Mouse (Mus musculus) brain, embryonic 18.5 days (tissue): ENCODE measurements around the gene Rbfox2.

Source experiments
- DNase-seq: peaks from one replicate; pipeline ENCODE4 v3.0.0-alpha.2; 2012; ENCODE audit warnings: low read depth, low spot score

Gene Rbfox2

GRCm38 (mm10) chr15:77192154-77192935 lies 114.5 kb downstream of the Rbfox2 start:
- DNase-seq, result no peak

- no peak for DNase-seq
These were observed 120.7 kb downstream of the Rbfox2 start for GRCm38 (mm10) chr15:77186096-77186495.

- no peak for DNase-seq
These were observed 121.2 kb downstream of the Rbfox2 start for GRCm38 (mm10) chr15:77185614-77186013.

- DNase-seq, result no peak
These were observed 124.0 kb downstream of the Rbfox2 start for GRCm38 (mm10) chr15:77182800-77183199.

- no peak for DNase-seq
These were observed 132.8 kb downstream of the Rbfox2 start for GRCm38 (mm10) chr15:77174018-77174417.

- no peak for DNase-seq
These were observed 134.4 kb downstream of the Rbfox2 start for GRCm38 (mm10) chr15:77172414-77172813.

- no peak for DNase-seq
These were observed 138.0 kb downstream of the Rbfox2 start for GRCm38 (mm10) chr15:77168781-77169180.

GRCm38 (mm10) chr15:77166225-77166732 lies 140.5 kb downstream of the Rbfox2 start:
- no peak for DNase-seq

- DNase-seq, result no peak
These were observed 143.5 kb downstream of the Rbfox2 start for GRCm38 (mm10) chr15:77163336-77163735.

GRCm38 (mm10) chr15:77162931-77163330 lies 143.9 kb downstream of the Rbfox2 start:
- DNase-seq, result no peak

GRCm38 (mm10) chr15:77161382-77161781 lies 145.4 kb downstream of the Rbfox2 start:
- no peak for DNase-seq

- no peak for DNase-seq
These were observed 146.0 kb downstream of the Rbfox2 start for GRCm38 (mm10) chr15:77160848-77161247.

GRCm38 (mm10) chr15:77156525-77156924 lies 150.3 kb downstream of the Rbfox2 start:
- no peak for DNase-seq

GRCm38 (mm10) chr15:77154248-77154785 lies 152.5 kb downstream of the Rbfox2 start:
- DNase-seq, result no peak

GRCm38 (mm10) chr15:77153625-77154024 lies 153.2 kb downstream of the Rbfox2 start:
- peak; percentile 89 for DNase-seq

- DNase-seq, result peak; percentile 28
These were observed 153.7 kb downstream of the Rbfox2 start for GRCm38 (mm10) chr15:77153088-77153546.

GRCm38 (mm10) chr15:77152336-77153087 lies 154.3 kb downstream of the Rbfox2 start:
- no peak for DNase-seq

GRCm38 (mm10) chr15:77151816-77152215 lies 155.0 kb downstream of the Rbfox2 start:
- no peak for DNase-seq

- no peak for DNase-seq
These were observed 155.6 kb downstream of the Rbfox2 start for GRCm38 (mm10) chr15:77151178-77151577.

GRCm38 (mm10) chr15:77150424-77150841 lies 156.4 kb downstream of the Rbfox2 start:
- no peak for DNase-seq

GRCm38 (mm10) chr15:77150000-77150399 lies 156.8 kb downstream of the Rbfox2 start:
- DNase-seq, result no peak

- no peak for DNase-seq
These were observed 157.3 kb downstream of the Rbfox2 start for GRCm38 (mm10) chr15:77149551-77149950.
